Mouse (Mus musculus): ENCODE measurements at regions not wholly inside any gene's neighbourhood (a gene's known extent, or its start where the extent isn't known, plus 50 kb on each side); places are given as distances from the start of the nearest gene placed in this dataset.

DNA sequence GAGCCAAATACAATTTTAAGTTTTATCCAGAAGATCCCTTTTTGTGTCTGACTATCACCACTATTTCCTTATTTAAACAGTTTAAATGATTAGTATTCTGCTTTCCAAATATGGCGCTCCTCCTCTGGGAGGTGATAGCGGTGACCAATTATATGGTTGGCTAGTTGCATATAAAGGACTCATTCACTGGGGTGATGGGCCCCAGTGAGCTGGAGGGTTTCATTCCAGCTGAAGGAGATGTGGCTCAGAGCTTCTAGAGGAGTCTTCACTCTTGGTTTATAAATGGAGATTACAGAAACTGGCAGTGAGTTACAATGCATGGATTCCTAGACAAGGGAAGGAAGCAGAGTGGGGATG is 50.7 kb upstream of the Gm7361 start:
- 72% methylated on average over 2 of the region's 2 CpGs for WGBS (ENCODE audit: insufficient replicate concordance)
- ATAC-seq (ENCODE audit: insufficient read depth) = no peak
- H3K9ac ChIP-seq (replicated peaks) = no peak overlapping the region
- H3K27me3 ChIP-seq (ENCODE audit: control insufficient read depth, insufficient read depth, low read length) = no peaks in the 10 kb centered on the region
- H3K4me1 ChIP-seq (replicated peaks; ENCODE audit: control insufficient read depth in 2 of 2, insufficient read depth in 2 of 2, low read length in 1 of 2) = no peaks in the 10 kb centered on the region
- H3K27ac ChIP-seq = no peak overlapping the region
- no peak overlapping the region for H3K4me2 ChIP-seq (ENCODE audit: low read depth)
- no peaks in the 10 kb centered on the region; the same call in 1 of the 2 replicates for H3K9me3 ChIP-seq (ENCODE audit: control insufficient read depth, low read length)
- no peak for TF ChIP-seq EP300 (IDR thresholded peaks at IDR 0.05; ENCODE audit: low read depth)
- no peak for TF ChIP-seq CTCF (IDR thresholded peaks at IDR 0.05; ENCODE audit: low read depth)
- H3K4me3 ChIP-seq (ENCODE audit: insufficient read depth in 1 of 2, low read depth in 2 of 2, low read length in 2 of 2) = no peak overlapping the region
- H3K36me3 ChIP-seq (replicated peaks; ENCODE audit: control insufficient read depth, insufficient read depth, low read depth) = no peaks in the 10 kb centered on the region
- DNase-seq (ENCODE audit: low read depth in 3 of 3, low spot score in 3 of 3) = no peak

- TF ChIP-seq EP300 (IDR thresholded peaks at IDR 0.05; ENCODE audit: low read depth) = no peak
- TF ChIP-seq CTCF (IDR thresholded peaks at IDR 0.05; ENCODE audit: low read depth) = no peak
Observed at GRCm38 (mm10) chr5:26206066-26206765, 51.3 kb upstream of the Gm7361 start.

DNA sequence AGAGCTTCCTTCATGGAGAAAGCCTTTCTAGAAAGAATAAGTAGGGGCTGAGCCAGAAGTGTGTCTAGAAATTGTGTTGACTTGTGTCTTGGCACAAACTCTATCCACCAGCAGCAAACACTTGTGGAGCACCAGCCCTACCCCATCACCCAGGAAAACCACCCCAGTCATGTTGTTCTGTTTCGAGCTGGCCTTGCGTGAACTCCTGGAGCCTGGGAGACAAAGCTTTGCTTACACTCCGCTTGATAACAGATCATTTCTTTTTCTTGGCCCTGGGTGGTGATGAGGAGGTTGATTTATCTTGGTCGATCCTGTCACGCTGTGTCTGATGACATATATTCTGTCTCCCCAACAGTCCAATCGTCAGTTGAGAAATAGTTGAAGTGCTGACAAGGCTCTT is 55.0 kb upstream of the Gm7361 start:
- no peak overlapping the region for H3K4me3 ChIP-seq (ENCODE audit: insufficient read depth in 1 of 2, low read depth in 2 of 2, low read length in 2 of 2)
- TF ChIP-seq EP300 (IDR thresholded peaks at IDR 0.05; ENCODE audit: low read depth) = no peak
- 71% methylated on average over 6 of the region's 6 CpGs for WGBS (ENCODE audit: insufficient replicate concordance)
- ATAC-seq (ENCODE audit: insufficient read depth) (no peak), DNase-seq (ENCODE audit: low read depth in 3 of 3, low spot score in 3 of 3) (no peak)
- no peaks in the 10 kb centered on the region for H3K27me3 ChIP-seq (ENCODE audit: control insufficient read depth, insufficient read depth, low read length)
- H3K4me1 ChIP-seq (replicated peaks; ENCODE audit: control insufficient read depth in 2 of 2, insufficient read depth in 2 of 2, low read length in 1 of 2) = no peaks in the 10 kb centered on the region
- H3K9ac ChIP-seq (replicated peaks) = no peak overlapping the region
- no peaks in the 10 kb centered on the region; the same call in 1 of the 2 replicates for H3K9me3 ChIP-seq (ENCODE audit: control insufficient read depth, low read length)
- no peak overlapping the region for H3K4me2 ChIP-seq (ENCODE audit: low read depth)
- H3K27ac ChIP-seq = no peak overlapping the region
- no peaks in the 10 kb centered on the region for H3K36me3 ChIP-seq (replicated peaks; ENCODE audit: control insufficient read depth, insufficient read depth, low read depth)

More at GRCm38 (mm10) chr5:26206066-26206765, 51.3 kb upstream of the Gm7361 start:
- ATAC-seq (ENCODE audit: insufficient read depth) (no peak), DNase-seq (ENCODE audit: low read depth in 3 of 3, low spot score in 3 of 3) (no peak)
- Histone ChIP-seq H3K27me3 (ENCODE audit: control insufficient read depth, insufficient read depth, low read length) (no peaks in the 10 kb centered on the region), H3K4me3 (ENCODE audit: insufficient read depth in 1 of 2, low read depth in 2 of 2, low read length in 2 of 2) (no peak overlapping the region), H3K36me3 (replicated peaks; ENCODE audit: control insufficient read depth, insufficient read depth, low read depth) (no peaks in the 10 kb centered on the region), H3K9ac (replicated peaks) (no peak overlapping the region), H3K4me1 (replicated peaks; ENCODE audit: control insufficient read depth in 2 of 2, insufficient read depth in 2 of 2, low read length in 1 of 2) (no peaks in the 10 kb centered on the region), H3K27ac (no peak overlapping the region), H3K4me2 (ENCODE audit: low read depth) (no peak overlapping the region), H3K9me3 (ENCODE audit: control insufficient read depth, low read length) (no peaks in the 10 kb centered on the region; the same call in 1 of the 2 replicates)
- WGBS (ENCODE audit: insufficient replicate concordance) = 52% methylated on average over 6 of the region's 6 CpGs

DNA sequence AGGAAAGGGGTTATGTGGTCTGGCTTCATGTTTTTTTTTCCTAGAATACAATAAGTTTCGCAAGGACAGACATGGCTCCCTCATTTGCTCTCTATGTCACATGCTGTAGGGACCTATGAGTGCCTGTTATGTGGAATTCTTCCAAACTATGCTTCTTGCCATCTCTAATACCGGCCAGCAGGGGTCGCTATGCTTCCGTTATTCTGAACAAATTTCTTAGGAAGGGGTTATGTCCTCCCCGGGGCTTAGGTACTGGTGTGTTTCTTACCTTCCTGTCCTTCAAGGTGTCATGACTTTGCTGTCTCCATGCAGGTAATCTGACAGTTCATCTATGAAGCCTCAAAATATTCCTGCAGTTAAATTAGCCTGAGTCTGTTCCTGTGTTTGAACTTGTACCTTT is 68.1 kb upstream of the Gm7361 start:
- H3K27me3 ChIP-seq (ENCODE audit: control insufficient read depth, insufficient read depth, low read length) = no peaks in the 10 kb centered on the region
- H3K4me2 ChIP-seq (ENCODE audit: low read depth) = no peak overlapping the region
- no peak overlapping the region for H3K4me3 ChIP-seq (ENCODE audit: insufficient read depth in 1 of 2, low read depth in 2 of 2, low read length in 2 of 2)
- H3K9me3 ChIP-seq (ENCODE audit: control insufficient read depth, low read length) = no peaks in the 10 kb centered on the region
- no peaks in the 10 kb centered on the region for H3K36me3 ChIP-seq (replicated peaks; ENCODE audit: control insufficient read depth, insufficient read depth, low read depth)
- H3K27ac ChIP-seq = no peak overlapping the region
- peak in 1 of 3 experiments; percentile 1 for DNase-seq (ENCODE audit: low read depth in 3 of 3, low spot score in 3 of 3)
- no peak overlapping the region for H3K9ac ChIP-seq (replicated peaks)
- ATAC-seq (ENCODE audit: insufficient read depth) = no peak
- H3K4me1 ChIP-seq (replicated peaks; ENCODE audit: control insufficient read depth in 2 of 2, insufficient read depth in 2 of 2, low read length in 1 of 2) = no peaks in the 10 kb centered on the region
- 6% methylated on average over 5 of the region's 5 CpGs for WGBS (ENCODE audit: insufficient replicate concordance)
- TF ChIP-seq CTCF (IDR thresholded peaks at IDR 0.05; ENCODE audit: low read depth) = peak; percentile 48
- TF ChIP-seq EP300 (IDR thresholded peaks at IDR 0.05; ENCODE audit: low read depth) = no peak

- Histone ChIP-seq H3K9me3 (ENCODE audit: control insufficient read depth, low read length) (no peaks in the 10 kb centered on the region), H3K36me3 (replicated peaks; ENCODE audit: control insufficient read depth, insufficient read depth, low read depth) (no peaks in the 10 kb centered on the region), H3K9ac (replicated peaks) (no peak overlapping the region), H3K27me3 (ENCODE audit: control insufficient read depth, insufficient read depth, low read length) (no peaks in the 10 kb centered on the region), H3K4me1 (replicated peaks; ENCODE audit: control insufficient read depth in 2 of 2, insufficient read depth in 2 of 2, low read length in 1 of 2) (no peaks in the 10 kb centered on the region), H3K4me2 (ENCODE audit: low read depth) (no peak overlapping the region), H3K4me3 (ENCODE audit: insufficient read depth in 1 of 2, low read depth in 2 of 2, low read length in 2 of 2) (no peak overlapping the region), H3K27ac (no peak overlapping the region)
- WGBS (ENCODE audit: insufficient replicate concordance) = 62% methylated on average over 8 of the region's 8 CpGs
- no peak for DNase-seq (ENCODE audit: low read depth in 3 of 3, low spot score in 3 of 3)
- TF ChIP-seq EP300 (IDR thresholded peaks at IDR 0.05; ENCODE audit: low read depth) = no peak
- TF ChIP-seq CTCF (IDR thresholded peaks at IDR 0.05; ENCODE audit: low read depth) = no peak
- no peak for ATAC-seq (ENCODE audit: insufficient read depth)
Observed at GRCm38 (mm10) chr5:26187212-26187611, 66.0 kb upstream of the Gm10220 start.
